Mouse (Mus musculus) MEL (cell line): ENCODE results near the gene Srebf1.

Experiments
- CTCF ChIP-seq, 3 experiments: IDR thresholded peaks in 2 of 3; conservative IDR thresholded peaks in 1 of 3; 2 replicates each; pipeline ENCODE4 v1.5.1; 2011 to 2012; ENCODE audit warnings: low read length in 3 of 3, low read depth in 2 of 3, mild to moderate bottlenecking in 2 of 3, improper control_type of control experiment in 1 of 3, inconsistent platforms in 1 of 3, mixed read lengths in 1 of 3, moderate library complexity in 1 of 3; ENCODE audit not compliant: control insufficient read depth in 1 of 3, insufficient read depth in 1 of 3, poor library complexity in 1 of 3, severe bottlenecking in 1 of 3
- JUND ChIP-seq: IDR thresholded peaks from 2 replicates; pipeline ENCODE4 v1.6.1; 2011; ENCODE audit warnings: low read depth, mild to moderate bottlenecking, improper control_type of control experiment, low read length
- NELFE ChIP-seq: IDR thresholded peaks from 2 replicates; pipeline ENCODE4 v1.6.1; 2011; ENCODE audit warnings: low read depth, low read length, improper control_type of control experiment
- POLR2A ChIP-seq, 2 experiments: IDR thresholded peaks; 2 replicates each; pipeline ENCODE4 v1.6.1; 2011 to 2012; ENCODE audit warnings: low read length in 2 of 2, mild to moderate bottlenecking in 2 of 2, control low read depth in 1 of 2, improper control_type of control experiment in 1 of 2, low read depth in 1 of 2, moderate library complexity in 1 of 2; ENCODE audit not compliant: control insufficient read depth in 1 of 2, insufficient read depth in 1 of 2, poor library complexity in 1 of 2
- TBP ChIP-seq: IDR thresholded peaks from 2 replicates; pipeline ENCODE4 v1.8.0; 2011; ENCODE audit warnings: low read depth, low read length, improper control_type of control experiment
- ZKSCAN1 ChIP-seq: IDR thresholded peaks from 2 replicates; pipeline ENCODE4 v1.6.1; 2012; ENCODE audit warnings: low read depth, mild to moderate bottlenecking, inconsistent platforms, low read length, improper control_type of control experiment, moderate library complexity
- ZMIZ1 ChIP-seq: IDR thresholded peaks from 2 replicates; pipeline ENCODE4 v1.6.1; 2012; ENCODE audit warnings: low read depth, mild to moderate bottlenecking, inconsistent platforms, low read length, improper control_type of control experiment, moderate library complexity

GRCm38 (mm10) chr11:60232441-60233058 lies 10.2 kb upstream of the Srebf1 start:
- TF ChIP-seq NELFE (no peak), CTCF (IDR thresholded peaks at IDR 0.05 in 2 of 3, conservative IDR thresholded peaks at IDR 0.05 in 1 of 3; ENCODE audit: control insufficient read depth in 1 of 3, insufficient read depth in 1 of 3, low read depth in 2 of 3, low read length in 3 of 3, poor library complexity in 1 of 3, severe bottlenecking in 1 of 3) (no peak), TBP (no peak), JUND (no peak), ZMIZ1 (no peak), ZKSCAN1 (no peak), POLR2A (IDR thresholded peaks at IDR 0.05; ENCODE audit: control insufficient read depth in 1 of 2, insufficient read depth in 1 of 2, low read depth in 1 of 2, low read length in 2 of 2, poor library complexity in 1 of 2) (no peak)
